Mouse (Mus musculus) heart, adult 2 months (tissue): ENCODE data around the gene Ndufaf5. TPM values are rescaled to one million over a fixed set of nuclear protein-coding genes. Genes with fewer than 3 reads are reported as not detected.
"Not testable (repeated sequence)": the region's sequence is repeated elsewhere in the genome, so short reads cannot be mapped to it uniquely, and the experiment has no call there.

Source experiments
- DNase-seq, 2 experiments: peaks; one replicate each; pipeline ENCODE4 v3.0.0; 2021
- H3K27ac ChIP-seq: fragments of 200-600 bp; 2 replicates; pipeline ENCODE4 v1.8.1; 2022
- H3K27me3 ChIP-seq: fragments of 200-500 bp; 2 replicates; pipeline ENCODE4 v1.6.1; 2012; ENCODE audit warnings: mild to moderate bottlenecking, low read length, inconsistent platforms, mixed read lengths; ENCODE audit not compliant: control insufficient read depth, insufficient read depth
- H3K36me3 ChIP-seq: fragments of 200-500 bp; 2 replicates; pipeline ENCODE4 v1.6.1; 2012; ENCODE audit warnings: low read length, inconsistent platforms; ENCODE audit not compliant: control insufficient read depth, insufficient read depth
- H3K4me1 ChIP-seq: fragments of 200-500 bp; 2 replicates; pipeline ENCODE4 v1.6.1; 2011; ENCODE audit warnings: low read length; ENCODE audit not compliant: control insufficient read depth, insufficient read depth
- H3K4me3 ChIP-seq: fragments of 200-600 bp; 2 replicates; pipeline ENCODE4 v1.8.1; 2022
- H3K79me2 ChIP-seq: fragments of 200-500 bp; replicated peaks from 2 replicates; pipeline ENCODE4 v1.6.1; 2012; ENCODE audit warnings: mild to moderate bottlenecking, inconsistent platforms, low read length, moderate library complexity, mixed read lengths; ENCODE audit not compliant: control insufficient read depth, insufficient read depth
- H3K9ac ChIP-seq: fragments of 200-500 bp; 2 replicates; pipeline ENCODE4 v1.6.1; 2012; ENCODE audit warnings: low read depth, mild to moderate bottlenecking, control low read depth, inconsistent platforms, low read length, mixed read lengths
- CTCF ChIP-seq: fragments of 200-600 bp; IDR thresholded peaks from 2 replicates; pipeline ENCODE4 v1.8.1; 2022; ENCODE audit warnings: antibody characterized with exemption, mild to moderate bottlenecking, moderate library complexity
- EP300 ChIP-seq: fragments of 200-500 bp; IDR thresholded peaks from 2 replicates; pipeline ENCODE4 v1.6.1; 2011; ENCODE audit warnings: low read depth, low read length, control low read depth; ENCODE audit not compliant: insufficient read depth
- POLR2A ChIP-seq: fragments of 200-500 bp; IDR thresholded peaks from 2 replicates; pipeline ENCODE4 v1.6.1; 2011; ENCODE audit warnings: mild to moderate bottlenecking, low read depth, low read length, control low read depth; ENCODE audit not compliant: insufficient read depth
- WGBS: fragments of 180-500 bp; shearing (Covaris S2); methylation state at CpG from one replicate; pipeline ENCODE4 v1.1.7; 2018; 5-methylcytosine and 5-hydroxymethylcytosine counted together
- intact Hi-C: fragments of 180-260 bp; cut with DNase I; formaldehyde crosslinking; loops from one replicate; pipeline ENCODE4 v1.15.1; 2025
- long read RNA-seq: library from polyadenylated mRNA; stranded (forward); transcript quantifications from one replicate; pipeline ENCODE4 v2.0.0, GENCODE M21; 2021
- polyA plus RNA-seq: library from polyadenylated mRNA; depleted of rRNA; stranded (reverse); fragments of >200 nt; gene quantifications from 2 replicates; pipeline ENCODE4 v1.2.3, GENCODE M21; 2012; rRNA removed
- total RNA-seq, 2 experiments: library from RNA; stranded (reverse); gene quantifications; 2 replicates each; pipeline ENCODE4 v1.2.3; 2021

Ndufaf5 gene
- total RNA-seq (10 to 100 TPM; 29.7 to 35.3 TPM), polyA plus RNA-seq (10.5 and 15.2 TPM in 2 replicates)
- long read RNA-seq, transcript Ndufaf5-201 (11 exons, 1,166 nt) = major isoform, 17 of 26 reads
- long read RNA-seq, partial matches to known transcripts = 4 of 26 reads
- long read RNA-seq, other reads (novel, unspliced or antisense) = 5 of 26 reads

DNA sequence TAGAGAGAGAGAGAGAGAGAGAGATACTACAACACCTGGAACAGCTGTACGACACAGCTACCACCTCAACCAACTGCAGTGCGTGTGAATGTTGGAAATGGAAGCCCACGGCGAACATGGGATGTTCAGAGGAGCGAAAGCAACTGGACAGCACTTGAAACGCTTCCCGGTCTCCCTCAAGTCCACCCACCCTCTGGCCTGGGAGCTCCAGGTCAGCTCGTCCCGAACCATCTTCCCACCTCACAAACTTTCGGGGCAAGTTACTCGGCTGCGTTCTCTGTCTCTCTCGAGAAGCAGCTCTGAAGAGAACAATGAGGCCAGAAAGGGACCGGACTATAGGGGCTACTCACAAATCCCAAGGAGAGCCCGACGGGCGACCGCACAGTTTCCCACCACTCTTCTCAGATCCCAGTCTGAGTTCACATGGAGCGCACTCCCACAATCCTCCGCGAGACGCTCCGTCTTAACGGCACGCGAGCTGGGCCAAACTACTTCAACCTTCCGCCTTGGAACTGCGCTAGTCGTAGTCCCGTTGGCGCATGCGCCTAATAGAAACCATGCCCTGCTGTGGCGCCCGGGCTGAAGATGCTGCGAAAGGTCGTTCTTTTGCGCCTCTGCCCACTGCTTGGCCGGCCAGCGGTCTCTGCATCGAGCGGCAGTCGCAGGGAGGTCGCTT is at the start of gene Ndufaf5, which contains the start of gene Esf1:
Gene Ndufaf5, plus strand, starts transcription at position 523 of the 676 bp plus-strand sequence.
Gene Esf1, minus strand, starts transcription at position 438 of the 676 bp plus-strand sequence.
- no peaks in the 10 kb centered on the region for H3K27me3 ChIP-seq
- under 1% methylated on average over 43 of the region's 43 CpGs for WGBS
- intact Hi-C loops = loop anchor here (2.0 to 10.0 kb wide), 2 partner anchors 103 to 225 kb away; partner anchors contain the start of genes Macrod2 and Tasp1
- no peaks in the 10 kb centered on the region; the same call in 1 of the 2 replicates for H3K79me2 ChIP-seq
- peaks cover 1% of the 10 kb centered on the region for H3K36me3 ChIP-seq
- no peaks in the 10 kb centered on the region; the same call in 1 of the 2 replicates for H3K4me1 ChIP-seq
- peak within 1 kb of the TSS; percentile 91 for H3K4me3 ChIP-seq
- TF ChIP-seq CTCF = no peak
- peak; percentile 85 for TF ChIP-seq EP300
- TF ChIP-seq POLR2A = peak; percentile 80
- peak; percentile 97 to 98 for DNase-seq
- peak within 1 kb of the TSS; percentile 79 for H3K9ac ChIP-seq
- H3K27ac ChIP-seq = peak within 1 kb of the TSS; percentile 79

DNA sequence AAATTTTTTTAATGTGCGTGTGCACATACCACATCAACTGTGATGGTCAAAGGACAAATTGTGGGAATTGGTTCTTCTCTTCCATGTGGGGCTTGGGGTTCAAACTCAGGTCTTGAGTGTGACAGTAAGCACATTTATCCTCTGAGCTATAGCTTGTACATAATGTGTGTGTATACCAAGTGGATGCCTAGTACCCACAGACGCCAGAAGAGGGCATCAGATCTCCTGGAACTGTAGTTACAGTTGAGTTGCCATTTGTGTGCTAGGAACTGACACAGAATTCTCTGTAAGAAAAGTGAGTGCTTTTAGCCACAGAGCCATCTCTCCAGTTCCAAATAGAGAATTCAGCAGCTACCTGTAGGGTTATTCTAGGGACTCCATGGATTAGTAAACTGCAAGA is 44.9 kb upstream of the Ndufaf5 start:
- no peaks in the 10 kb centered on the region for H3K27me3 ChIP-seq
- H3K4me1 ChIP-seq = no peaks in the 10 kb centered on the region
- intact Hi-C loops = loop anchor here (10.0 kb wide), 1 partner anchor 281 kb away; no protein-coding TSS in a partner anchor
- 94% methylated on average over 2 of the region's 2 CpGs for WGBS
- peaks cover 7% of the 10 kb centered on the region for H3K36me3 ChIP-seq
- no peaks in the 10 kb centered on the region for H3K79me2 ChIP-seq
- TF ChIP-seq POLR2A (no peak), EP300 (no peak), CTCF (no peak)
- no peak overlapping the region for H3K27ac ChIP-seq
- DNase-seq = no peak
- no peak overlapping the region for H3K9ac ChIP-seq
- H3K4me3 ChIP-seq = no peak overlapping the region

DNA sequence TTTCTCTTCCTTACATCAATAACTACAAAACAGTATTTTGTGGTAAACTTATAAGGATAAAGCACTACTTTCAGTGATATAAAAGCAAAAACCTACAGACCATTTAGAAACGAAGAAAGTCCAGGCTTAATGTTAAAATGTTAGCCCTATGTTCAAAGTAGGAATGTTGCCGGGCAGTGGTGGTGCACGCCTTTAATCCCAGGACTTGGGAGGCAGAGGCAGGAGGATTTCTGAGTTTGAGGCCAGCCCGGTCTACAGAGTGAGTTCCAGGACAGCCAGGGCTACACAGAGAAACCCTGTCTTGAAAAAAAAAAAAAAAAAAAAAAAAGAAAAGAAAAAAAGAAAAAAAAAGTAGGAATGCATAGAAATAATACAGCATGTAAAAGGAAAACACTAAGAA is 18.7 kb upstream of the Ndufaf5 start, which contains the start of gene Gm17374:
Gene Gm17374, plus strand, starts transcription at position 301 of the 400 bp plus-strand sequence.
- H3K36me3 ChIP-seq, H3K4me3 ChIP-seq, H3K27me3 ChIP-seq, H3K4me1 ChIP-seq, DNase-seq, H3K79me2 ChIP-seq, H3K27ac ChIP-seq, H3K9ac ChIP-seq, intact Hi-C loops: not testable (repeated sequence)
- 92% methylated on average over 4 of the region's 4 CpGs for WGBS

DNA sequence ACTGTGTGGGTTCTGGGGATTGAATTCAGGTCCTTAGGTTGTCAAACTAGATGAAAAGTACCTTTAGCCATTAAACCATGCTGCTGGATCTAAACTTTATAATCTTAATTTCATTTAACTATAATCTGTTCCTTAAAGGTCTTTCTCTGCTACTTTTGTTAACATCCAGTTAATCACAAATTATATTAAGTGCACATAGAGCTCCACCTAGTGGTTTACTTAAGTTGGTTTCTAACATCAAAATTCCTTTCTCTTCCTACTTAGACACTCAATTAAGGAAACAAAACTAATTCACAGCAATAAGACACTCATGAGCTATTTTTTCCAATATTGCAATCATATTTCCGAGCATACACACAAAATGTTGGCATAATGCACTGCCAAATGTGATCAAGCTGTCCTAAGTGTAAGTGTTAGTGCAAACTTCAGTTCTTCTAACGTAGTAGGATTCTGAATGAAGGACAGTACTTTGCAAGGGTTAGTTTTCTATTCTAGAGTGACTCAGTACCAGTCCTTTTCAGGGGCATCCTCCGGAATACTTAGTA is 11.2 kb upstream of the Ndufaf5 start:
- H3K27me3 ChIP-seq = no peaks in the 10 kb centered on the region
- intact Hi-C loops = loop anchor here (1.0 to 5.0 kb wide), 3 partner anchors 380 to 777 kb away; no protein-coding TSS in a partner anchor
- no peak overlapping the region for H3K4me3 ChIP-seq
- WGBS = 67% methylated on average over 3 of the region's 3 CpGs
- TF ChIP-seq CTCF = peak; percentile 83
- no peak for TF ChIP-seq POLR2A
- H3K9ac ChIP-seq = no peak overlapping the region
- no peaks in the 10 kb centered on the region for H3K4me1 ChIP-seq
- no peak for DNase-seq
- no peaks in the 10 kb centered on the region for H3K79me2 ChIP-seq
- H3K27ac ChIP-seq = no peak overlapping the region
- H3K36me3 ChIP-seq = no peaks in the 10 kb centered on the region; the same call in 1 of the 2 replicates

DNA sequence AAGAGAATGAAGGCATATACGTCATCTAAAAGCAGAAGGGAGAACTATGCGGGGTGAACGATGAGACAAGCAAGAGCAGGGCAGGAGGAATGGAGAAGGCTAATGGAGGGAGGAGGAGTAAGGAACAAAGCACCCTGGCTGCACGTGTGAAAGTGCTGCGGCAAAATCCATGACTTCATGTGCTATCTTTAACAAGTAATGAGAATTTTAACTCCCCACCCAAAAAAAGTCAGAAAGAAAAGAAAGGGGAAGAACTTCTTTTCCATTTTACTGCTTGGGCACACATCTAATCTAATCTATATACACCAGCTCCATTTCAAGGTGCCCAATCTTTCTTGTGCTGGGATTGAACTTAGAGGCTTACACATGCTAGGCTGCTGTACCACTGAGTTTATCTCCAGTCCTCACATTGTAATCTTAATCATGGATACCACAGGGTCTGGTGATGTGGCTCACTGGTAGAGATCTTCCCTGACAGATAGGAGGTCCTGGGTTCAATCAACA is 7.0 kb upstream of the Ndufaf5 start:
- no peak overlapping the region for H3K4me3 ChIP-seq
- WGBS = 88% methylated on average over 5 of the region's 5 CpGs
- H3K36me3 ChIP-seq = peaks cover 6% of the 10 kb centered on the region
- TF ChIP-seq POLR2A (no peak), CTCF (no peak), EP300 (no peak)
- intact Hi-C loops = no loop called here
- no peak overlapping the region for H3K9ac ChIP-seq
- no peaks in the 10 kb centered on the region for H3K4me1 ChIP-seq
- H3K79me2 ChIP-seq = no peaks in the 10 kb centered on the region
- H3K27ac ChIP-seq = no peak overlapping the region
- DNase-seq = no peak
- H3K27me3 ChIP-seq = no peaks in the 10 kb centered on the region

DNA sequence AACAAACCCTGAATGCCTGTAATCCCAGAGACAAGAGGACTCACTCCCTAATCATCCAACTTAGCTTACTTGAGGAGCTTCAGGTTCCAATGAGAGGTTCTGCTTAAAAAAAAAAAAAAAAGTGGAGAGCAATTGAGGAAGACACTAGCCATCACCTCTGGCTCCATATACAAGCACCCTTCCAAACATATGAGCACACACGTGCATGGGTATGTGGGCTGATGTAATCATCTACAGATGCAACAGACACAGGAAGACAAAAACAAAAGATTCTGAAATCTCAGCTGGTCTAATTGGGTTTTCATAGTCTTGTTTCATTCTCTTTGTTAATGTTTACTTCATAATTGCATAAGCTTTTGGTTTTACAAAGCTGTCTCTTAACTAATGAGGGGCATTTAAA is 1.4 kb upstream of the Ndufaf5 start:
- Histone ChIP-seq H3K36me3 (peaks cover 6% of the 10 kb centered on the region), H3K79me2 (no peaks in the 10 kb centered on the region; the same call in 1 of the 2 replicates), H3K9ac (no peak overlapping the region), H3K4me3 (no peak overlapping the region), H3K4me1 (no peaks in the 10 kb centered on the region; the same call in 1 of the 2 replicates), H3K27ac (no peak overlapping the region), H3K27me3 (no peaks in the 10 kb centered on the region)
- no peak for TF ChIP-seq EP300
- no peak for TF ChIP-seq POLR2A
- TF ChIP-seq CTCF = no peak
- no peak for DNase-seq
- intact Hi-C loops = no loop called here
- WGBS = 43% methylated on average over 1 of the region's 1 CpGs
